Mouse (Mus musculus): ENCODE results near the gene Ranbp3l. TPM values are rescaled to one million over a fixed set of nuclear protein-coding genes. Genes with fewer than 3 reads are reported as not detected.

Gene Ranbp3l
- polyA plus RNA-seq, 1 experiment from 2014 or later = 8.0 TPM

DNA sequence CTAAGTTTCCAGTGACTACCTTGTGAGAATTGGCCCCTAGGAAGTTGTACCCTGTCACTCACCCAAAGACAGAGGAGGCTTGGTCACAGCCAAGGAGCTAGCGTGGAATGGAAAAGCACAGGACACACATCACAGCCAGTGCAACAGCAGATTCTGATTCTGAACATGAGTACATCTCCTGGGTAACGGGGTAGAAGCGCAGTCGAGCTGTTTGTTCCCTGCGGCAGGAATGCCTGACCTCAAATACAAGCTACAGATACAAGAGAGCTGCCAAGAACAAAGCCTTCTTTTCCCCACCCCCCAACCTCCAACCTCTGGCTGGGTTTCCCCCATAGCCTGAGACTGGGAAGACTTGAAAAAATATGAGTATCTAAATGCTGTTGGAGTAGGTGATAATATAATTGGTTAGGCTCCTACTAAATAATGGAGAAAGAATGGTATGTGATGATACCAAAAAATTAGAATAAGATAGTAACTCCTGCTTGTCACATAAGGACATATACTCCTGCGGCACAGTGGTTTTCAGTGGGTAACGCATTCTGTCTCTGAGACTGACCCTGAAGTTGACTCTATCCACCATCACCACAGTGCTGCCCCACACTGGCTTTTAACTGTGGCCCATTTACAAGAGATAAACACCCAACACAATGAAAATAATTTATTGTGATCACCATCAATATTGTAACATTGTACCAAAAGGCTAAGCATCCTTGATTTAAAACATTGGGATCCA lies 93.6 kb downstream of the Ranbp3l start:
- 50% methylated on average over 7 of the region's 7 CpGs for WGBS
- no peaks in the 10 kb centered on the region for H3K36me3 ChIP-seq (ENCODE audit: control insufficient read depth, insufficient read depth)
- H3K9me3 ChIP-seq (ENCODE audit: control insufficient read depth, low read length) = no peaks in the 10 kb centered on the region
- ATAC-seq = peak; percentile 58
- no peak overlapping the region for H3K9ac ChIP-seq (replicated peaks; ENCODE audit: low read depth, low read length)
- no peak overlapping the region for H3K4me3 ChIP-seq (replicated peaks; ENCODE audit: low read length)
- no peaks in the 10 kb centered on the region for H3K27me3 ChIP-seq (replicated peaks; ENCODE audit: control insufficient read depth, insufficient read depth, low read length)
- no peak overlapping the region for H3K27ac ChIP-seq (ENCODE audit: low read length)
- H3K4me2 ChIP-seq (ENCODE audit: low read length) = no peak overlapping the region
- no peaks in the 10 kb centered on the region for H3K4me1 ChIP-seq (replicated peaks; ENCODE audit: control insufficient read depth, insufficient read depth, low read length)

DNA sequence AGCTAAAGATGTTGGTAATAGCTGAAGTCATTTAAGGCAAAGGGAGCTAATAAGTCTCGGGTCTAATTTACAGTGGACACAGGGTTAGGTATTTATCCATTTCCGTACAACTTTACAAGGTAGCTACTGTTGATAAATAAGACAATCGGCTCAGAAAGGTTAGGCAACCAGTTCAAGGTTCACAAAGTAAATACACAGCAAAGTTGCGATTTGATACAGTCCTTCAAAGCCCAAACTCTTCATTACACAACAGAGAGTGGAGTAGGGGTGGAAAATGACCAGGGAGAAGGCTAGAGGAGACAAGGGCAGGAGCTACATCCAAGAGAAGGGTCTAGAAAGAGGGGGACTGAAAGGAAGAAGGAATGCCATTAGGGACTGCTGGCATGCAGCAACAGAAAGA lies 101.1 kb downstream of the Ranbp3l start:
- peaks cover 19% of the 10 kb centered on the region for H3K4me1 ChIP-seq (replicated peaks; ENCODE audit: control insufficient read depth, insufficient read depth, low read length)
- no peak overlapping the region for H3K4me2 ChIP-seq (ENCODE audit: low read length)
- no peak overlapping the region for H3K4me3 ChIP-seq (replicated peaks; ENCODE audit: low read length)
- no peak for ATAC-seq
- no peak overlapping the region for H3K9ac ChIP-seq (replicated peaks; ENCODE audit: low read depth, low read length)
- no peaks in the 10 kb centered on the region for H3K9me3 ChIP-seq (ENCODE audit: control insufficient read depth, low read length)
- H3K36me3 ChIP-seq (ENCODE audit: control insufficient read depth, insufficient read depth) = no peaks in the 10 kb centered on the region
- no peak overlapping the region for H3K27ac ChIP-seq (ENCODE audit: low read length)
- 91% methylated on average over 4 of the region's 4 CpGs for WGBS
- no peaks in the 10 kb centered on the region for H3K27me3 ChIP-seq (replicated peaks; ENCODE audit: control insufficient read depth, insufficient read depth, low read length)

DNA sequence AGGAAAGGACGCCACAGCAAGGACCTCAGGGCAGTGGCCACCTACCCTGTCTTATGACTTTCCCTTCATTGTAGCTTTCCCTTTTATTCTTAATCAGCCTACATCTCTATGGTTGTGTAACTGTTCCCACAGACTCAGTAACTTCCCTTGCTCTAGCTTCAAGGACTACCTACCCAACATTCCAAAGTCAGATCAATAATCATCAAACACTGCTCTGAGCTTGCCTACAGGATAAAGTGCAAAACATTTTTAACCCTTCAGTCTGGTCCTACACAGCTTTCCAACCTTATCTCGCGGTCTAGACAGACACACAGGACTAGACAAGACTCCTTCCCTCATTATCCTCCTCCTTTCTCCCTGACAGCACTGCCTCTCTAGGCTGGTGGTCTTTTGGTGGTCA lies 102.6 kb downstream of the Ranbp3l start:
- no peak; the same call in 1 of the 2 replicates for ATAC-seq
- WGBS = 0% methylated on average over 3 of the region's 3 CpGs

DNA sequence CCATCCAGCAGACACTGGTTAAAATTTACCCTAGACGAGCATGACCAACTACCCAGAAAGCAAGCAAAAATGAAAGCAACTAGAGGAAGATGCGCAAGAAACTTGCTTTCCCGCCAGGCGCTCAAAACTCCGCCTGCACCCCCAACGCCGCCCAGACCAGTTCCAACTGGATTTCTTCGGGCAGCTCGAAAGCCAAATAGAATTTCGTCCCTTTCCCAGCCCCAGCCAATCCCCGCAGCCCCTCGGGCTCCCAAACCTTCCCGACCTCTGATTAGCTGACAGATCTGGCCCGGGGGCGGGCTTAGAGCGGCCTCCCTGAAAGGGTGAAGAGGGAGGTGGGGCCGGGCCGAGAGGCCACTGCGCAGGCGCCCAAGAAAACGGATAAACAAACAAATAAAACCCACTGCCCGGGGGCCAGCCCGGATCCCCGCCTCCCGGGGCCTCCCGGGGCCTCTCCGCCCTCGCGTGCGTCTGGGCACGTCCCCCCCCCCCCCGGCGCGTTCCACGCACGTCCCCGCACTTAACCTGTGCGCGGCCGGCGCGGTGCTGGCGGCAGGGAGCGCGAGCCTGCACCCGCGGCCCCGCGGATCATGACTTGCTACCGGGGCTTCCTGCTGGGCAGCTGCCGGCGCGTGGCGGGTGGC lies 103.3 kb downstream of the Ranbp3l start, which contains the start of gene Nadk2:
Gene Nadk2 (plus strand): TSS at position 349 of the 644 bp plus-strand sequence.
- H3K4me3 ChIP-seq (replicated peaks; ENCODE audit: low read length) = peak within 1 kb of the TSS; percentile 97
- WGBS = under 1% methylated on average over 32 of the region's 54 CpGs
- H3K36me3 ChIP-seq (ENCODE audit: control insufficient read depth, insufficient read depth) = no peaks in the 10 kb centered on the region
- H3K27me3 ChIP-seq (replicated peaks; ENCODE audit: control insufficient read depth, insufficient read depth, low read length) = no peaks in the 10 kb centered on the region
- peaks cover 24% of the 10 kb centered on the region for H3K4me1 ChIP-seq (replicated peaks; ENCODE audit: control insufficient read depth, insufficient read depth, low read length)
- no peaks in the 10 kb centered on the region for H3K9me3 ChIP-seq (ENCODE audit: control insufficient read depth, low read length)
- peak within 1 kb of the TSS; percentile 89 for H3K4me2 ChIP-seq (ENCODE audit: low read length)
- peak within 1 kb of the TSS; percentile 91 for H3K9ac ChIP-seq (replicated peaks; ENCODE audit: low read depth, low read length)
- peak; percentile 99 for ATAC-seq
- H3K27ac ChIP-seq (ENCODE audit: low read length) = peak within 1 kb of the TSS; percentile 81

More for the DNA sequence above, 102.6 kb downstream of the Ranbp3l start:
- peak overlapping the region; percentile 91 for H3K9ac ChIP-seq (replicated peaks; ENCODE audit: low read depth, low read length)
- peak overlapping the region; percentile 61 for H3K4me2 ChIP-seq (ENCODE audit: low read length)
- H3K9me3 ChIP-seq (ENCODE audit: control insufficient read depth, low read length) = no peaks in the 10 kb centered on the region
- H3K27me3 ChIP-seq (replicated peaks; ENCODE audit: control insufficient read depth, insufficient read depth, low read length) = no peaks in the 10 kb centered on the region
- H3K4me1 ChIP-seq (replicated peaks; ENCODE audit: control insufficient read depth, insufficient read depth, low read length) = peaks cover 23% of the 10 kb centered on the region
- H3K27ac ChIP-seq (ENCODE audit: low read length) = no peak overlapping the region
- H3K36me3 ChIP-seq (ENCODE audit: control insufficient read depth, insufficient read depth) = no peaks in the 10 kb centered on the region
- peak overlapping the region; percentile 97 for H3K4me3 ChIP-seq (replicated peaks; ENCODE audit: low read length)

DNA sequence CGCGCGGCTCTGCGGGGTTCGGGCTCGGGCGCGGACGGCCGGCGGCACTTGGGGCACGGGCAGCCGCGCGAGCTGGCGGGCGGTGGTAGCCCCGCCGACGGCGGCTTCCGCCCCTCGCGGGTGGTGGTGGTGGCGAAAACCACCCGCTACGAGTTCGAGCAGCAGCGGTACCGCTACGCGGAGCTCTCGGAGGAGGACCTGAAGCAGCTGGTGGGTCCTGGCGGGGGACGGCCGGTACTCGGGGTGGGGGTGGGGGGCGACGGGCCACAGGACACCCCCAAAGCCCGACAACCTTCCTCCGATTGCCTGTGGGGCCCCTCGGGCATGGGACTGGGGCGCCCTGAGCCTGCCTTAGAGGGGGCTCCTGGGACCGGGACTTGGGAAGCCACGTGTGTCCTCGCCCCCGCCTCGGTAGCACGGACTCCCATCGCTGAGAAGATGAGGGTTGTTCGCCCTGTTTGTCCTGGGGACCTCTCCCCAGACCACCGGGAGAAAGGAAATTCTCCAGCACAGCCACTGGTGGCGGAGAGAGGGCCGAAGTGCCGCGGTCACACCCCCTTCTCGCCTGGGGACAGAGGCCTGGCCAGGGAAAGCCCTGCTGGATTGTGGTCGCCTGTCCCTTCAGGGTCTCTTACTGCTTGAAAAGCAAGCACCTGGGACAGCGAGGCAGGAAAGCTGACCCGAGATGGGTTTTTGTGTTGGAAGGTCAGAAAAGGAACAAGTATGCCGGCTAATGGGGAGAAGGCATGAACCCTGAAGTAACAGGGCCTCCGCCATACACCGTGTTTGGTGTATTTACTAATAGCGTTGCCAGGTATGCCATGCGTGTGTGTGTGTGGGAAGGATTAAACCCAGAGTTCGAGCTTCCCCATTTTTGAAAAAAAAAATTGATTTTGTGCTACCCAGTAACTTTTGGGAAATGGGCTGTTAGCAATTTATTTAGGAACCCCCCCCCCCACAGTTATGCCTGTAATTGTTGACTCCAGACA lies 104.1 kb downstream of the Ranbp3l start:
- no peaks in the 10 kb centered on the region for H3K9me3 ChIP-seq (ENCODE audit: control insufficient read depth, low read length)
- peak overlapping the region; percentile 89 for H3K4me2 ChIP-seq (ENCODE audit: low read length)
- peaks cover 24% of the 10 kb centered on the region for H3K4me1 ChIP-seq (replicated peaks; ENCODE audit: control insufficient read depth, insufficient read depth, low read length)
- H3K9ac ChIP-seq (replicated peaks; ENCODE audit: low read depth, low read length) = peak overlapping the region; percentile 91
- WGBS = under 1% methylated on average over 59 of the region's 66 CpGs
- ATAC-seq = peak; percentile 59
- H3K36me3 ChIP-seq (ENCODE audit: control insufficient read depth, insufficient read depth) = no peaks in the 10 kb centered on the region
- peak overlapping the region; percentile 97 for H3K4me3 ChIP-seq (replicated peaks; ENCODE audit: low read length)
- peak overlapping the region; percentile 81 for H3K27ac ChIP-seq (ENCODE audit: low read length)
- H3K27me3 ChIP-seq (replicated peaks; ENCODE audit: control insufficient read depth, insufficient read depth, low read length) = no peaks in the 10 kb centered on the region

DNA sequence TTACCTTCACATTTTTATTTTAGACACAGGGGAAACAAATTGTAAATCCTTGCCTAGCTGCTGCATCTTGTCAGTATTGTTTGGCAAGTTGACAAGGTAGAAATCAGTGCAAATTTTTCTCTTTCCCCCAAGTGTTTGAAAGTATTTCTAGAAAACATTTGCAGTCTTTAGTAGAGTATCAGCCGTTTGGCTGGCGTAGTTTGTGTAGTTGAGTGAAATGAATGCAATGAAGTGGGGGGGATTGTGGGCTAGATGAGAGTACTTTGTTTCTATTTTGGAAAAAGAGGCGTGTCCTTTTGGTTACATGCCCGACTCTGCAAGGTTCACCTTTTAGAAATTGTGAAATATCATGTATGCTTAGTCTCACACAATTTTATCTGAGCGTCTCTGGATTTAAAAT lies 104.9 kb downstream of the Ranbp3l start:
- no peaks in the 10 kb centered on the region for H3K9me3 ChIP-seq (ENCODE audit: control insufficient read depth, low read length)
- no peak overlapping the region for H3K27ac ChIP-seq (ENCODE audit: low read length)
- ATAC-seq = no peak
- no peaks in the 10 kb centered on the region for H3K27me3 ChIP-seq (replicated peaks; ENCODE audit: control insufficient read depth, insufficient read depth, low read length)
- H3K4me1 ChIP-seq (replicated peaks; ENCODE audit: control insufficient read depth, insufficient read depth, low read length) = peaks cover 24% of the 10 kb centered on the region
- no peak overlapping the region for H3K9ac ChIP-seq (replicated peaks; ENCODE audit: low read depth, low read length)
- H3K4me3 ChIP-seq (replicated peaks; ENCODE audit: low read length) = peak overlapping the region; percentile 97
- peak overlapping the region; percentile 89 for H3K4me2 ChIP-seq (ENCODE audit: low read length)
- WGBS = 22% methylated on average over 5 of the region's 5 CpGs
- no peaks in the 10 kb centered on the region for H3K36me3 ChIP-seq (ENCODE audit: control insufficient read depth, insufficient read depth)

DNA sequence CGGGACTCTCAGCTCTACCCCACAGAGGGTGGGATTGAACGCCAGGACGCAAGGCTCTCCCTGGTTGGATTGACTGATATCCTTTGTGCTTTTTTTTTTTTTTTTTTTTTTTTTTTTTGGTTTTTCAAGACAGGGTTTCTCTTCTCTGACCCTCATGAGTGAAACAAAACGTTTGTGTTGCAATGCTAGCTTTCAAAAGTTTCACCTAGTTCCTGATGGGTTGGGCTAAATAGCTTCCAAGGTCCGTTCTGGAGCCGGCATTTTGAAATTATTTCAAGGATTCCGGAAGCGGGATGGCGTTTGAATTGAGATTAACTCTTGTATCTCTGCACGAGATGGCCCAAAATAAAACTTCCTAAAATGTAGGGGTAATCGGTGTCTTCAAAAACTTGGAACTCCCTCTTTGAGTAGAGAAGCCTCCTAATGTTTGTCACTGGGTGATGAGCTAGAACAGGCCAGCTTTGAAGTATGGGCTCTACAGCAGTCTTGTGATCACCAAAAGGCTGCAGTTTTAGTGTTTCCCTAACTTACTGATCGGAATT lies 105.4 kb downstream of the Ranbp3l start:
- H3K4me3 ChIP-seq (replicated peaks; ENCODE audit: low read length) = peak overlapping the region; percentile 97
- H3K4me1 ChIP-seq (replicated peaks; ENCODE audit: control insufficient read depth, insufficient read depth, low read length) = peaks cover 24% of the 10 kb centered on the region
- 57% methylated on average over 12 of the region's 12 CpGs for WGBS
- H3K9ac ChIP-seq (replicated peaks; ENCODE audit: low read depth, low read length) = no peak overlapping the region
- no peak overlapping the region for H3K27ac ChIP-seq (ENCODE audit: low read length)
- no peaks in the 10 kb centered on the region for H3K36me3 ChIP-seq (ENCODE audit: control insufficient read depth, insufficient read depth)
- no peaks in the 10 kb centered on the region for H3K9me3 ChIP-seq (ENCODE audit: control insufficient read depth, low read length)
- H3K4me2 ChIP-seq (ENCODE audit: low read length) = peak overlapping the region; percentile 89
- H3K27me3 ChIP-seq (replicated peaks; ENCODE audit: control insufficient read depth, insufficient read depth, low read length) = no peaks in the 10 kb centered on the region
- ATAC-seq = no peak

DNA sequence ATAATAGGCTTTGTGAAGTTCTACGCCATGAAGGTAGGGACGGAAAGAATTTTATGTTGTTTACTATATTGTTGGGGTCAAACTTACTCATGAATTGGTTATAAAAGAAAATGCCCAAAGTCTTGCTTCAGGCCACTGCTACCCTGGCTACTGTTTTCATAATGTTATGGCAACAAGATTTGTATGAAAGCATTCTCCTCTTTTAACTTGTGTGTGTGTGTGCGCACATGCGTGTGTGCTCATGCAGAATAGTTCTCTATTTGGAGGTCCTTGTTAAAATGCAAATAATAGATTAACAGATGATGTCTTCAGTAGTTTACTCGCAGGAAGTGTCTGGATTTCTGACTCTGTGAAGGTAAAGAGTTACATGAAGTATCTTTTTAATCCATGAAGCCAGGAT lies 105.9 kb downstream of the Ranbp3l start:
- peaks cover 24% of the 10 kb centered on the region for H3K4me1 ChIP-seq (replicated peaks; ENCODE audit: control insufficient read depth, insufficient read depth, low read length)
- no peaks in the 10 kb centered on the region for H3K36me3 ChIP-seq (ENCODE audit: control insufficient read depth, insufficient read depth)
- ATAC-seq = no peak
- H3K27me3 ChIP-seq (replicated peaks; ENCODE audit: control insufficient read depth, insufficient read depth, low read length) = no peaks in the 10 kb centered on the region
- H3K27ac ChIP-seq (ENCODE audit: low read length) = no peak overlapping the region
- no peak overlapping the region for H3K4me3 ChIP-seq (replicated peaks; ENCODE audit: low read length)
- H3K9ac ChIP-seq (replicated peaks; ENCODE audit: low read depth, low read length) = no peak overlapping the region
- no peaks in the 10 kb centered on the region for H3K9me3 ChIP-seq (ENCODE audit: control insufficient read depth, low read length)
- 67% methylated on average over 5 of the region's 5 CpGs for WGBS
- no peak overlapping the region for H3K4me2 ChIP-seq (ENCODE audit: low read length)

All from forebrain, embryonic 16.5 days (tissue).